Mouse (Mus musculus) urinary bladder, postnatal 25 days (tissue): ENCODE results near the gene Gm9745.
"Not testable (repeated sequence)": the region's sequence is repeated elsewhere in the genome, so short reads cannot be mapped to it uniquely, and the experiment has no call there.

Experiments
- DNase-seq: peaks from one replicate; pipeline ENCODE4 v3.0.0; 2022; ENCODE audit warnings: low spot score

The Gm9745 gene

DNA sequence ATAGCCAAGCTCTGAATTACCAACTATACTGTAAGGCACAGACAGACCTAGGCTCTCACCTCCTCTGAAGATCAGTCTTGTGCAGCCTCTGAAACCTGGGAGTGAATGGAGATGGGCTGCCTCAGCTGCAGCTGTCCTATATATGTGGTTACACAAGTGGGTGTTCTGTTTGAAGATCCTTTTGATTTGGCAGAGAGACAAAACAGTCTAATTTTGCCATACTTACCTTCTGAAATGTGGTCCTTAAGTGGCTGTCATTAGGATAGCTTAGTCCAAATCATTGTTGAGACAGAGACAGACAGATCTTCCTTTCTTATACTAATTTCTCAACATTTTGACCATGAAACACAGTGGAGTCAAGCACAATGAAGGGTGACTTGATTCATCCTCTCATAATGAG is at the start of gene Gm9745:
Gene Gm9745 (minus strand): TSS at position 101 of the 400 bp plus-strand sequence.
- not testable (repeated sequence) for DNase-seq

GRCm38 (mm10) chr13:8997221-8997620 is 49.2 kb upstream of the Gm9745 start:
- DNase-seq: not testable (repeated sequence)

GRCm38 (mm10) chr13:8995990-8996786 is 48.2 kb upstream of the Gm9745 start, which contains the start of gene Gtpbp4:
TSS of gene Gtpbp4 (minus strand) at chr13:8996083.
- peak; percentile 91 for DNase-seq

DNA sequence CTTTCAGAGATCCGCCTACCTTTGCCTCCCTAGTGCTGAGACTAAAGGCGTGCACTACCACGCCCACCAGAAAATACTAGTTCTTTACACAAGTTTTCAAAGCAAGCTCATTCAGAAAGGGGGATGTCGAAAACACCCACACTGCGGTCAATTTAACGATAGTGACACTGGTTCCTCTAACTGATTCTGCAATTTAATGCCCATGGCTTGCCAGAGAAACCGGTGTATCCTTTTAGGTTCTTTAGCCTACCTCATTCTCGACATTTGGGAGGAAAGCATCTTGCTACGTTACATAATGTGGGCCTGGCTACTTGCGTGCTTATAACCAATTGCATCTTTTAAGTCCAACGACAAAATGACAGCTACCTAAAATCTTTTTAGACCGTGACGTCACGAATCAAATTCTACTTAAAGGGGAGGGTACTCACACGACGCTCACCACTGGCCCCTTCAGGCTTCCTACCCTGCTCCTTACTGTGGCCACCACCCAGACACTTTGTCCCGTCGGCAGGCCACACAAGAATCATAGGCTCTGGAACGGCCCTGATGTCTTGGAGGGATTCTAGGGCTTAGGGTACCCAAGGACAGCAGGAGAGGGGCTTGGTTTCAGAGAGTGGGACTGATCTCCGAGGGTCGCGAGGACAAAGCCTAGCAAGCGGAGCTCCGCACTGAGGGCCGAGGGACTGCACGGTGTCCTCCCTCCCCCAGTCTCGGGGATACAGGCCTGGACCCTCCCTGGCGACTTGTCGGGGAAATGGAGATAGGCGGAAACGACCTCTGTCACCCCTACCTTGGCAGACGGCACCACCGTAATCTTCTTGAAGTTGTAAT is 47.3 kb upstream of the Gm9745 start:
- DNase-seq: no peak

DNA sequence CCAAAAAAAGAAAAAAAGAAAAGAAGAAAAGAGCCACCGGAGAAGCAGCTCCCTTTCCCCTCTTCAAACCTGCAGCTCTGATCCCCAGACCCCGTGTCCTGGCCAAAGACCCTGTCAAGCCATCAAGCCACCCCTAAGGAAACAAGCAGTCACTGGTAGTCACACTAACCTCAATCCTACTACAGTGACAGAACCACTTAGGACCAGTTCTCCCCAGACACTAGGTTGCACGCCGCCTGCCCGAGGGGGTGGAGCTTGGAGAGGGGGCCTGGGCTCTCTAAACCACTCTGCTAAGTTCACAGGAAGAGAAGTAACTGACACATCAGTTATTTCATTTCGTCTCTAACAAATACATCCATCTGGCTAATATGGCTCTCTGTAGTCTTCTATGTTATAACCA is 44.2 kb upstream of the Gm9745 start:
- DNase-seq: no peak

DNA sequence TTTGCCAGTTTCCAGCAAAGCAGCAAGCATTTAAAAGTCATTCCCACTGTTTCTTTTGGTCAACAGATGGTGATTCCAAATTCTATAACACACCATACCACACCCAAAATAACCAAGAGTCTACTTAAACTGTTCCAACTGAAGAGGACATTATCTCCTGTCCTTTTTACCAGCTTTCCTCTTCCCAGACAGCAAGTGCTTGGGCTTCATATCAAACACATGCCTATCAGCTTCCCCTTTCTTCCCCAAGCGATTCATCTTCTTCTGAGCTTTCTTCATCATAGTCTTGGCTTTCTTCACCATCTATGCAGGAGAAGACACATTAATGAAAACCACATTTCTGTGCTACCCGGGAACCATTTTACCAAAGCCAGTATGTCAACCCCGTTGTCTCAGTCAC is 24.9 kb upstream of the Gm9745 start:
- no peak for DNase-seq

DNA sequence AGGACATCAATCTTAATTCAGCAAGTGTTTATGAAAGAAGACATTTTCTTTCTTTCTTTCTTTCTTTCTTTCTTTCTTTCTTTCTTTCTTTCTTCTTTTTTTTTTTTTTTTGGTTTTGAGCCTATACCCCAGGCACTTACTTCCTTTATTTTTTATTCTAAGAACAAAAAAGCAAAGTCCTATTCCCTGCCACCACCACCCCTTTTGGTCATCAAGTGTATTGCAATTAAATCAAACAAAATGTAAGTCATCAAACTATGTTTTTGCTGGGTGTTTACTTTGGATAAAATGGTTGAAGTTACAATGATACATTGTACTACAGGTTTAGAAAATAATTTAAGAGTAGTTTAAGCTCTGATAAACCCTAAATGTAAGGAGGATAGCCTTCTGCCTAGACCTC is 24.3 kb upstream of the Gm9745 start:
- no peak for DNase-seq

- no peak for DNase-seq
Observed at GRCm38 (mm10) chr13:8967742-8968141, 19.7 kb upstream of the Gm9745 start.

DNA sequence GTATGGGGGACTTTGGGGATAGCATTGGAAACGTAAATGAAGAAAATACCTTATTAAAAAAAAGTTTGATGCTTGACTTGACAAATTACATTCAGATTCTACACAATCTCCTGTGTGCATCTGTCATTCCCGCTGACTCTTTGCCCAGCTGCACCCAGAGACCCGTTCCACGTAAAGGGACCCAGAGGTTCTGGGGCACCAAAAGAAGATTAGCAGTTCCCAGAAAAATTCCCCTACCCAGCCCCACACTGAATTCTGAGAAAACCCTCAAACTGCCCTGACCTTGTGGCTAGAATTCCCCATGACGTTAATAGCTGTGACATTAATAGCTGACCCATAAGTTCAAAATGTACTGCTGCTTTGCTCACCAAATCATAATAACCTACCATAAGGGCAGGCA is 17.2 kb upstream of the Gm9745 start:
- DNase-seq: no peak

GRCm38 (mm10) chr13:8962266-8962665 is 14.2 kb upstream of the Gm9745 start:
- DNase-seq: not testable (repeated sequence)

DNA sequence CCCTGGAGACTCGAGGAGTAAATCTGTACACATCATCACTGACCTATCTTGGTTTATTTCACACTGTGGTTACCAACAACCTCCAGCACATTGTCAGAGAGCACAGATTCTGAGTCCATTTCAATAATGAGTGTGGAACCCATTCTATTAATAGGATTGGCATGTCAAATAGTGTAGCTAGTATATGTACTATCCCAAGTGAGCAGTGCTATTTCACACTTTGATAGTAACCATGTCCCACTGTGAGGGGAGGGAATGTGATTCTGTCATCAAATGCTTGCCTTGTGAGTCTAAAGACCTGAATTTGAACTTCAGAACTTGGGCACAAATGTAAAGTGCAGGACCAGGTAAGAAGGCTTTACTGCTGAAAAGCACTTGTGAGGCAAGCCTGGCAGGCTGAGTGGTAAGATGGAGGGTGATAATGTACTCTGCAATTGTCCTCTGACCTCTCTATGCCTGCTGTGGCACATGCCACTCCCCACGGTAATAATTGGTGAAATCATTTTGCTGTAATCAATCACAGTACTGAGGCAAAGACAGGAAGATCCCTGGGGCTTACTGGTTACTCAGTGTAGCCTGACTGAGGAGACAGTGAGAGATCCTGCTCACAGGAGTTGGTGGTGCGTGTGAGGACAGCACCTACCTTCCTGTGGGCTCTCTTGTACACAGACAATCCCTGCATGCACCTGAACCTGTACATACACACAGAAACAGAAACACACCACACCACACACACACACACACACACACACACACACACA is 13.3 kb upstream of the Gm9745 start:
- DNase-seq: not testable (repeated sequence)

- not testable (repeated sequence) for DNase-seq
Observed at GRCm38 (mm10) chr13:8959554-8959953, 11.5 kb upstream of the Gm9745 start.

- not testable (repeated sequence) for DNase-seq
Observed at GRCm38 (mm10) chr13:8959058-8959457, 11.0 kb upstream of the Gm9745 start.

GRCm38 (mm10) chr13:8956873-8957272 is 8.8 kb upstream of the Gm9745 start:
- DNase-seq: not testable (repeated sequence)

GRCm38 (mm10) chr13:8955127-8955526 is 7.1 kb upstream of the Gm9745 start:
- DNase-seq: not testable (repeated sequence)

DNA sequence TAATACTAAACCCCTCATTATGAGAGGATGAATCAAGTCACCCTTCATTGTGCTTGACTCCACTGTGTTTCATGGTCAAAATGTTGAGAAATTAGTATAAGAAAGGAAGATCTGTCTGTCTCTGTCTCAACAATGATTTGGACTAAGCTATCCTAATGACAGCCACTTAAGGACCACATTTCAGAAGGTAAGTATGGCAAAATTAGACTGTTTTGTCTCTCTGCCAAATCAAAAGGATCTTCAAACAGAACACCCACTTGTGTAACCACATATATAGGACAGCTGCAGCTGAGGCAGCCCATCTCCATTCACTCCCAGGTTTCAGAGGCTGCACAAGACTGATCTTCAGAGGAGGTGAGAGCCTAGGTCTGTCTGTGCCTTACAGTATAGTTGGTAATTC is 4.5 kb upstream of the Gm9745 start, which contains the start of gene Idi2:
Gene Idi2 (plus strand): TSS at position 301 of the 400 bp plus-strand sequence.
- DNase-seq: not testable (repeated sequence)

DNA sequence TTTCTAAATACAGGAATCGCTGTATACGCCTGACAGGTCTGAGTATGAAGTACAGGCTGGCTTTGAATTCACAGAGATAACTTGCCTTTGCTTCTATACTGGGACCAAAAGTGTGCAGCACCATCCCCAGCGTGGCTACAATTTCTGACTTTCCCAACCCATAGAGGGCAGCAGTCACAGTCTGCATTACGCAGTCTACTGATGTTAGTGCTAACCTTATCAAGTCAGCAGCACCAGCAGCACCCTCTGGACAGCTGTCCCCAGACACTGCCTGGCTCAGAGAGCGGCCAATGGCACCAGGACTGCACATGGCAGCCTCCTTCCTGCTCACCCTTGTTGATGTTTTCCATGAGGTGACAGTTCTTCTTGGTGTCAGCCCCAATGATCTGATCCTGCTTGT is 4.2 kb downstream of the Gm9745 start:
- not testable (repeated sequence) for DNase-seq

DNA sequence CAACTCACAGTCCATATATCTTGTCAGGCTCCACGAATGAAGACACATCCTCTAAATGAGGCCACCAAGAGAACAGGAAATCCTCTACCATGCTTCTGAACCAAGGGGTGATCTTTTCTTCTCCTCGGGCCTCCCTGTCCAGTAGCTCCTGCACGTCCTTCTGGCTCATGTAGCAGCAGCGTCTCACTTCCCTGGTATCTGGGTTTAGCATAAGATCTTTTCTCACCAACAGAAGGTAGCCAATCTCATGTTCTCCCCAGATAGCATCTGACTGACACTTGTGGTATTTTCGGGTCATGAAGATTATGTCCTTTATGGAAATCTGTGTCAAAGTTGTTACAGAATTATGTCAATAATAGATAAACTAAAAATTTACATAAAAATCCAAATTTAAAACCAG is 6.3 kb downstream of the Gm9745 start:
- DNase-seq: not testable (repeated sequence)

DNA sequence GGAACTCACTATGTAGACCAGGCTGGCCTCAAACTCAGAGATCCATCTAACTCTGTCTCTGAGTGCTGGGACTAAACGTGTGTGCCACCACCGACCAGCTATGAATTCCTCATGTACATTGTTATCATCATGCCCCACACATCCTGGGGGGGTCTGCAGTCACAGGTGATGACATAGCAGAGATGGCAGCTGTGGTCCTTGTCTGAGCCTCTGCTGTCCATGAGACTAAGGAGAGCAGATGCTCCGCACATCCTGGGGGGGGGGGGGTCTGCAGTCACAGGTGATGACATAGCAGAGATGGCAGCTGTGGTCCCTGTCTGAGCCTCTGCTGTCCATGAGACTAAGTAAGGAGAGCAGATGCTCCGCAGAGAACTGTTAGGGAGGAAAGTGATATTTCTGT is 6.9 kb downstream of the Gm9745 start:
- not testable (repeated sequence) for DNase-seq

GRCm38 (mm10) chr13:8937611-8938140 is 10.4 kb downstream of the Gm9745 start:
- not testable (repeated sequence) for DNase-seq

DNA sequence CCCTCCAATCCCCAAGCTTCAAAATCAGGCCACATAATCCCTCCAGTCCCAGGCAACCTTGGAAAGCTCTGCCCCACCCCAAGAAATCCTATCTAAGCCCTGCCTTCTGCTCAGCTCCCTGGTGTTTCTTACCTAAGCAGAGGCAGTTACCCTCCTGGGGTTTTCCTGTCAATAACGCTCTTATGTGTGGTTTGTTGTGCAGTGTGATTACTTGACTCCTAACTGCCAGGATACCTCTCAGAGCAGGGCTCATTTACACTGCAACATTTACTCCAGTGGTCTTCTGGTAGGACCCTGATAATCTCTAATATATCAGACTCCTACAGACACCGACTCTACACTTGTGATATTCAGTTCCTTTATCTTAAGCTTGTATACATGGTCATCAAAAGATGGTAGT is 14.5 kb downstream of the Gm9745 start:
- no peak for DNase-seq

DNA sequence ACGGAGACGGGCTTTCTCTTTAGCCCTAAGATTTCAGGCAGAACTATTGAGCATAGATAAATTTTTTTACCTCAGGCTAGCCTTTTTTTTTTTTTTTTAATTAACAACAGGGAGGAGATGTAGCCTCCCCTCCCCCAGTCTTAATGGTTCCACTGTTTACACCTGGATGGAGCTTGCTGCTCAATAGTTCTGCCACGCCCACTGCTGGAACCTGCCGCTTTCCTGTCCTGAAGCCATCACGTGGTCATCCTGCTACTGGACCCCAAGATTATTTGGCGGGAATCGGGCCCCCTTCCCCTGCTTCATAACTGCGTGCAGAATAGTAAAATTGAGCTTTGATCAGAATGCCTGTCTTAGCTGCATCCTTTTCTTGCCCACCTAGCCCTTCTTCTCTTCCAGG is 34.1 kb downstream of the Gm9745 start:
- not testable (repeated sequence) for DNase-seq
